Mouse (Mus musculus) lung, postnatal 25 days (tissue): Measurements from ENCODE around the gene Rassf6.

Experiments used
- DNase-seq: peaks from one replicate; pipeline ENCODE4 v3.0.0; 2022; ENCODE audit warnings: low spot score

The Rassf6 gene

DNA sequence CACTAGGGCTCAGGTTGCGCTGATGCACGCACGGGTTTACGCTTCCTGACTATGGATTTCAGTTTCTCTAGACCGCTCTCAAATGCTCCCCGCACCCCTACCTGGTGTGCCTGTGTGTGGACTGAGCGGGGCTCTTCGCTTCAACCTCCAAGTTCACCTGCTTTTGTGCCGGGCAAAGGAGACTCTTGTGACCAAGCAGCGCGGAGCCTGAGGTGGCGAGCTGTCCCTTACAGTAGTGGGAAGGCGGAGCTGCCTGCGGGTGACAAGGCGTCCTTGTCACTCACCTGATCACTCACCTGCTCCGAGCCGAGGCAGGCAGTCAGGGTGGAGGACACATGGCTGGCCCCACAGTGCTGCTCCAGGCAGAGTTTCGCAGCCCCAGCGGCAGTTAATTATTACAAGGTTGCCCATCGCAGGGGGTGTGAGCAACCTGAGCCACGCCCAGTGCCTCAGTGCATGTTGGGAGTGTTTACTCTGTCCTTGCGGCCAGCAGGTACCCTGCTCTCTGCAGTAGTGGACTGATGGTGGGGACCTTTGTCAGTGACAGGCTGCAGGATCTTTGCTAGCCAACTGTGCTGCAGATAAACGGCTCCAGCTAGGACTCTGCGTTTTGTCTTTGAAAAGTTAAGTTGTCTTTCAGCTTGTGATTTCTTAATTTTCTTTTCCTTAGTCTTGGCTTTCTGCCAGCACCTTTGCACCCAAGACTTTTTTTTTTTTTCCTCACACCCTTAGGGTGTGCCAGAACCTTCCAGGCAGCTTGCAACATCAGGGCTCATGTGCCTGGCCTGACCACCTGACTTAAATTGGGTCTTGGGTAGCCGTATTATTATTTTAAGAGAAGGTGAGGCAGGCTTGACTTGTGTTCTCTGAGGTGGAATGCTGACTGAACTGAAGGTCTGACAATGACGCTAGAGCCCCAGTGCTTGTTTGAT lies at the start of gene Rassf6:
Rassf6 (minus strand) TSS at position 372 of the 932 bp plus-strand sequence.
- peak; percentile 80 for DNase-seq

DNA sequence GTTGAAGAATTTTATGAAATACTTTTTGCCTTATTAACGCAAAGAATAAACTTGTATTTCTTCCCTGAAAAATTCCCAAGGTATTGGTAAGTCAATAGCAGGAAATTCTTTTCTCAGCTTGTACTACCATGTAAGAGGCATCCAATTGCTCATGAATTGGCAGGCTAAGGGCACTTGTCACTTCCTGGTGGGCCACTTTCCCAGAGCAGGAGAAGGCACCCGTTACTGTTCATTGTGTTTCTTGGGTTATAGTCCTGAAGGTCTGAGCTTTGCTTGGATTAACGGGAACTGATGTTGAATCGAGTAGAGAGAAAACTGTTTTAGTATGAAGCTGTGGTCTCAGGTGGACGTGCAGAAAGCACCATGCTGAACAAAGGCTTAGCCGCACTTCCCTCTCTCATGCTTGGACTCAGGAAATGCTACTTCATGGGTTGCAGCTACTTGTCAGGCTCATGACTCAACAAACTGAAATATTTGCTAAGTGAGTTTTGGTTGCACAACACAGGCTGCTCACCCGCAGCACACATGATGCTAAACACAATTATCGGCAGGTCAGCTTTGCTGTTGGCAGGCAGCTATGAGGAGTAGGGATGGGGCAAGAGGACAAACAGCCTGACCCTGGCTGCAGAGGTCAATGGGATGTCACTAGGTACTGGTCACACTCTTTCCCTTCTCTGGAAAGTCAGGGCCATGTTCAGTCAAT lies 49.1 kb upstream of the Rassf6 start:
- peak; percentile 68 for DNase-seq

DNA sequence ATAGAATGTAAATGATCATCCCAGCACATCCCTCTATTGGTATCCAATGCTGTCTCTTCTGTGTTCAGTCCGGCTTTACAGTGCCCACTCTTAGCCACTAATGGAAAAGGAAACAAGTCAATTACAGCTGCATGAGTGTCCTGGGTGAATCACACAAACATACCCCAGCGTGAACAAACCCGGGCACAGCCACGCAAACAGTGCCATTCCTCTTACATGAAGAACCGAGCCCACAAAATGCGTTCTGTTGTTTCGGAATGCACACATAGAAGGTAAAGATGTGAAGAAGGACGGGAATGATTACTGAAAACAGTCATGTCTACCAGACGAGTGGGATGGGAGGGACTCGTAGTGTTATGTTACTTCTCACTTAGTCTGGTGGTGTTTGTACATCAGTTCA lies 47.5 kb upstream of the Rassf6 start:
- no peak for DNase-seq

DNA sequence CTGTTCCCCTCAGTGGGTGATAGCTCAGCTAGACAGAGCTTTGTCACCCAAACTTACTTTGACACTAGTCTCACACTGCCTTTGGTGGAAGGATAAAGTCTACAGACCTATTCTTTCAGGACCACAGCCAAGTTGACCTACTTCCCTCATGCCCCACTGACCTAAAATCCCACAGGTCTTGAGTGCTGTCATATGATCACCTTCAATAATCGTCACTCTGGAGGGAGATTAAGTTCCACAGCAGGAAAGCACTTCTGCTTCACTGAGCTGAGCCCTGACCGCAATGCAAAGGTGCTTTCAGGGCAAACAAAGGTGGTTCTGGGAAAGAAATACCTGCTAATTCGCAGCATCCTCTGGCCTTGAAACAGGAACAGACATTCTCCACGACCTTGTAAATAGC lies 44.5 kb upstream of the Rassf6 start:
- DNase-seq: no peak

DNA sequence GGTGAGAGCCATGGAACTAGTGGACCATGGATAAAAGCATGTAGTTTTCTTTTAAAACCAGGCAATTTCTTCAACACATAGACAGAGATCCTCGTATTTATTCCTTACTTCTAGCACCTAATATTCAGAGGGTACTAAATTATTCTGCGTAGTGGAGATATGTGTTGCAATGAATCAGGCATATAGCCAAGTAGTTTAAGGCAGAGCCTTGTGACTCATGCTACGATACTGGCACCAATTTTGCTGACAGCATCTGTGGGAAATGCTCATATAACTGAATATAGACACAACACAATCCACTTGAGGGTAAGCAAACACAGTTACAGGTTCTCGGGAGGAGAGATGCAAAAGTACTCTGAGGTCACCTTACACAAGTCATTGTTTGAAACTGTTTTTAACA lies 41.4 kb upstream of the Rassf6 start:
- DNase-seq: peak; percentile 51

DNA sequence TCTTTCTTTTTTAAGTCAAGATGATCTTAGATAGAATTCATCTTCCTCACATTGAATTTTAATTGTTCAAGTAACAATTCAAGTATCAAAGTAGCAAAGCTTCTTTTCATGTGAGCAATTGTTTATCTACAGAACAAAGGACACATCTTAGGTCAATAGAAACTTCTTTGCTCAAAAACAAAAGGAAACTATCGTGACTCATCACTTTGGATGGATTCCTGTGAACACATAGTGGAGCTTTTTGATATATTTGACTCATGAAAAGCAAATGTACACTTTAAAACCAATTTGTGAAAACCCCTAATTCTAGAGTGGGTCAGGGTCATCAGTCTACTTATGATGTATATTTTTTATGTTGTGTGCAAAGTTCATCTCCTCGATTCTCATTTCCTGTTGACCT lies 37.1 kb upstream of the Rassf6 start:
- no peak for DNase-seq

DNA sequence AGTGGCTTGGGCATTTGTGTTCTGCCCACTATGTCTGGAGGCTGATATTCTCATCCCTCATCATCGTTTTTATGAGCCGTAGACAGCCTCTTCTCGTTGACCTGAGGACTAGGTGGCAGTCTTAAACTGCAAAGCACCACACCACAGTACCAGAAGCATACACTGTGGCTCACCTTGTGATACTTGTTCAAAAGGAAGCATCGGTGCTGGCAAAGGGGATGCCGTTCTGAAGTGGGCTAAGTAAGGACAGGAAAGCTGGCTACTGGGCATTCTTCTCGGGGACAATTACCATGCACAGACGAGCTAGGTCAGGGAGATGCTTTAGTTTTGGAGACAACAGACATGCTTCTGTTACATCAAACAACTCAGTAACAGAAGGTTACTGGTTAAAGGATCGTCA lies 21.4 kb upstream of the Rassf6 start:
- no peak for DNase-seq

DNA sequence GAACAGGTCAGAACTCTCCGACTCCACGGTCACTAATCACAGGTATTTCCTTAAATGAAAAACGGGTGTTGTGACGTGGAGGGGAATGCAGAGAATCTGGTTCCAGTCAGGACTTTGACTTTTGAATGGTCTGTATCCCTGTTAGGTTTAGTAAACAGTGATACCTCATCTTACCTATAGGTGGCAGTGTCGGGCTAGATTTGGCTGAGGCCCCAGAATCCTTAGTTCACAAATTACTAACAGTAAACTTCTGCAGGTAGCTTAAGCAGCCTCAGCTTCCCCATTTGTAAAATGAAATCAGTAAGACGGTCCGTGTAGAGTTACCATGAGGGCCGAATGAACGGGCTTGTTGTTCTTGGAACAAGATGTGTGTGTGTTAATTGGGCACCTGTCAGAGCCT lies 21.0 kb upstream of the Rassf6 start:
- peak; percentile 69 for DNase-seq

DNA sequence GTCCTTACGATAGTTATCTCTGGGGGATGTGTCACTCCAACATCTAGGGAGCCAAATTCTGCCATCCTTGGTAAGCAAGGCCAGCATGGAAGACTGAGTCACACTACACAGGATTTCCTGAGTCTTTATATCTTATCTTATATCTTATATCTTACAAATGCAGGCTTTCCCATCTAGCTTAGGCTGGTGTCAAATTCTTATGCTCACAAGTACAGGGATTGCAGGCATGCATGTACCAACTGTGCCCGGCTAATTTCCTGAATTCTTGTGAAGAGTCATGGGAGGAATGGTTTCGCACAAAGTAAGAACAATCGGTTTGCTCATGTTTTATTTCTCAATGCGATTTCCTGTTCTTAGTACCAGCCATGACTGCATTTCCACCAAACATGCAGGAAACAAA lies 20.0 kb upstream of the Rassf6 start:
- DNase-seq: no peak

DNA sequence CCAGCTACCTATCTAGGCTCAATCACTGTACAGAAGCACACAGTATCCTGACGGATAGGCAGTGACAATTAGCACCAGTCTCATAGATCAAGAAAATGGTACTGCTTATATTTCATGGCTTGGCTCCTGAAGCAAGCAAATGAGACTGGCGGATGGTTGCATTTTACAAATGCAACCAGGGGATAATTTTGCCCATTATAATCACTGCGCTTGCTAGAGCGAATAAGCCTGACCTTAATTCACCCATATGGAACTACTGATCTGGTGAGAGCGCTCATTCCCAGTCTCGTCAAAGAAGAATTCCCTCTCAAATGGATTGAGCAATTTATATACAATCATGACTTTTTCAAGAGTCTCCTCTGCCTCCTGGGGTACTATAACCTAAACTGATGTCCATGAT lies 16.2 kb upstream of the Rassf6 start:
- DNase-seq: no peak

DNA sequence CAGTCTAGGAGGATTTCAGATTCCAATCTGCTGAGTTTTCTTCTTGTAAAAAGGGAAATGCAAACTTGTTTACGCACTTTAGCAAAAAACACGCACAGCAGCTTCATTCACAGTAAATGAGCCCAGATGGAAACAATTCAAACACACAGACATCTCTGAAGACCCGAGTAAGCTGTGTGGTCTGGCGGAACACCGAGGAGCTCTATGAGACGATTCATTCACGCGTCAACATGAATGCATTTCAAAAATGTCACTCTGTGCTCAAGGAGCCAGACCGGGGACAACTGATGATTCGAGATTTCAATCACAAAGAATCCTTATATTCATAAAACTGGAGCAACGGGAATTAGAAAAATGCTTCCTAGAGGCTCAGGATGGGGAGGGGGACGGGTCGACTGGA lies 15.4 kb upstream of the Rassf6 start:
- no peak for DNase-seq

DNA sequence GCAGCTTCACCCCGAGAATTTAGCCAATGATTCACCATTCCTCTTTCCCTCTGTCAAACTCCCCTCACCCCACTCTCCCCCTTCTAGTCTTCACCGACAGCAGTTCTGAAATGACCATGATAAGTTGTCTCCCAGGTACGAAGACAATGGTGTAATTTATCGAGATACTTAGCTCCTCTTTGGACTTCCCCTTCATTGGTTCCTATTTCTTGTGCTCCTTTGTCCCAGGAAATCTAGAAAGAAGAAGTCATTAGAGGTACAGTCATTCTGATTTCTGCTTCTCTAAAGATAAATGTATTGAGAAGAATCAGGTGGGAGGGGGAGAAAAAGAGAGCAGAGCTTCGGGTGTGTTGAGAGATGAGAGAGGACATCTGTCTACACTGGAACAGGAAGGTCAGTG lies 14.3 kb upstream of the Rassf6 start:
- no peak for DNase-seq

DNA sequence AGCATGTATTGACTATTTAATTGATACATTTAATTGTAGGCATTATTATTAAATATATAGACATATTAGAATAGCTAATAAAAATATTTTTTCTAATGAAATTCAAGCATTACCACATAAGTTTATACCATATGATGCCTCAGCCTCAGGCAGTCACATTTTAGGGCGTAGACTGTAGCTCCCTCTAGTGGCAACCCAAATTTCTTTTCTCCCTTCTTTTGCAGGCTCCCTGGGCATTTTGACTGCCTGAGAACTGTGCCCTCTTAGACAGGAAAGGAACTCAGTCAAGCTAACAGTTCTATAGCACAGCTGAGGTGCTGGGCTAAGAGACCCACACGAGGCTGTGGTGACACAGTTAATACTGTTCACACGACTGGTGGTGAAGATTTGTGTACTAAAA lies 12.3 kb upstream of the Rassf6 start:
- peak; percentile 66 for DNase-seq

DNA sequence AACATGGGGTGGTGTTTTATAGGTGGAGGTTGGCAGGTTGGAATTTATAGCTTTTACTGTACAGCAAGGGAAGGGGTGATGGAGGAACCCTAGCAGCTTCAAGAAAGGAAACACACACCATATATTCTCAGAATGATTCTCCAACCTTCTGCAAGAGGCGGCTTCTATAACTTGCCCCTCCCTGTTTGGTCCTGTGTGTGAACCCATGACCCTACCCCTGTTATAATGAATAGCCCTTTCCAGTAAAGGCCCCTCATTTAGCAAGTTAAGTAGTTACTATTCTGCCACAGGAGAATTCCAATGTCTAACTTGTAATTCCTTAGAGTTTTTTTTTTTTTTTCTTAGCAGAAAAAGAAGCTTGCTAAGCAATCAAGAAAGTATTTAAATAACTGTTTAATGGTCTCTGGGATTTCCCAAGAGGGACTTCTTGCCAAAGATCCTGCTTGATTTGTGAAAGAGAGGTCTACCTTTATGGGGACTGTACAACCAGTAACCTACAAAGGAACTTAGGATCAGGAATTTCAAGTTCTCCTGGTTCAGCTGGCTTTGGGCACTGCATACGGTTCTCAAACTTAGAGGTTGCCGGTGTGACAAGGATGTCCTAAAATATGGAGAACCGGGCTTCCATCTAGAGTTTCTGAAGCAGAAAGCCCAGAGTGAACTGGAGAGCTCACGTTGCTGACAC lies 10.2 kb upstream of the Rassf6 start:
- no peak for DNase-seq

DNA sequence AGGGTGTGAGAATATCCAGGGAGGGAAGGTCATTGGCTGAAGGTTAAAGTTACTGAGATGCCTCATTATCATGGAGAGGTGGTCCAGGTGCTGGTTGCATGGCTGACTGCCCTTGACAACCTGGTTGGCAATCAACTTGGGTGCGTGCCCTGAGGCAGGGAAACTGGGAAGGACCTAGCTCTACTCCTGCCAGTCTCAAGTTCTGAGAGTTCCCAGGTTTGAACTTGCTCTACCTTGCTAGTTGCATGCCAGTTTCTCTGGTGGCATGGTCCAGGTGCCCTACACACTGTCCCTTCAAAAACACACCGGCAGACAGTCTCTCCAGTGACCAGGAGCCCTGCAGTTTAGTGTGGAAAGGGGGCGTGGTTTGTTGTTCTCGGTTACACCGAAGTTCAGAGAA lies 7.0 kb upstream of the Rassf6 start:
- no peak for DNase-seq

DNA sequence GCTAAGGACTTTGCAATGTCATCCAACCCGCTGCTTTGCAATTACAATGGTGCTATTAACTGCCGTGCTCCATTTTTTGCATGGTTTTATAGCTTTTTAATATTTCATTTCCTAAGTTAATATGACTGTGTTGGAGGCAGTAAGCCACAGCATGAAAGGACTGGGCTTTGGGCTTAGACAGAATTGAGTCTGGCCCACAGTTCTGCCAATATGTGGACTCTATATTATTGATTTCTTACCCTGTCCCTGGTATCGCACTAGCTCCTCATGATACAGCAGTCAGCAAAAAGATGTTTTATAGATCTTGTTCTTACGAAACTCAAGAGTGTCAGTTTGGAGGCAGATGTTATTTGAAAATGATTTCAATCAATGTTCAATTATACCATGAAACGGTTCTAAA lies 5.9 kb upstream of the Rassf6 start:
- no peak for DNase-seq

DNA sequence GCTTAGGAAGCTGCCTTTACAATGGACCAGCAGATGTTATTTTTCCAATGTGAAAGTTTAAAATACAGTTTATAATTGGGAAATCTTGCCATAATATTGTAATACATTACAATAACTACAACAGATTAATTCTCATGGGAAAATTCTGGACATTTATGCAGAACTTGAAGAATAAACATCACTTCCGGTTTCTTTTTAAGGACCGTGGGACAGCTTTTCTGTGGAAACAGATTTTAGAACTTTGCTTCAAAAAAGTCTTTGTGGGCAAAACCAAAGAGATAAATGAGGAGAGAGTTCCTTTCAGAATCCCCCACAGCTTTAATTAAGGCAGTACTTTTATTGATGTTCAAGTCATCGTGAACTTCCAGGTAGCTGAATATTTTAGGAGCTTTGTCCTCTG lies 5.1 kb upstream of the Rassf6 start:
- DNase-seq: no peak

DNA sequence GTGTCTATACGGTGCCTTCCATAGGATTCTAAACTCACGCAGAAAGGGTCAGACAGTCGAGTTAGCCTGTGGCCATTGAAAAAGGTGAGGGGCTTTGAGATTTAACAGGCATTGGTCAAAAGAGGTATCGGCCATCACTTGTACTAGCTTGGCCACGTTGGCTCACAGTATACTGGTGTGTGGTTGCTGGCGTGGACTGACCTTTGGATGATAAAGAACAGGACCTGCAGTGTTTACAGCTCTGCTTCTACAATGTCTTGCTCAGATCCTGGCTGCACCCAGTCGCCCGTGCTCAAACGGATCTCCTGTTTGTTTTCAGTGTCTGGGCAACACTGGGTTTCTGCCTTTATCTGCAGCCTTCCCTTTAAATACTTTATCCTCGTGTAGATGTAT lies 757 bp upstream of the Rassf6 start:
- DNase-seq: no peak

DNA sequence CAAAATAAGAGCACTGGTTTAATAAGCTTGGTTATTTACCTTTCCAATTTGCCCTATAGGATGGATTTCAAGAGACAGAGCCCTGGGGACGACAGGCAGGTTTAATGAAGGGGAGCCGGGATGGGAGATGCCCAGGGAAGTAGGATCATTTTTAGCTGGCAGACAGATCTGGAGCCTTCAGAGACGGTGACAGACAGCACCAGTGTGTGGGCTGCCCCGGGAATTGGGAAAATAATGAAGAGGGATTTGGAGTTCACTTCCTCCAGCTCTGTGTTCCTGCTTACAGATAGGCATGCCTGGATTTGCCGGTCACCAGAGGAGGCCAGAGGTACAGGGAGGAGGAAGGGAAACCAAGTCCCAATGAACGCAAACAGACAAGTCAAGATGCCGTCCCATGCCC lies 5.6 kb downstream of the Rassf6 start:
- DNase-seq: no peak

DNA sequence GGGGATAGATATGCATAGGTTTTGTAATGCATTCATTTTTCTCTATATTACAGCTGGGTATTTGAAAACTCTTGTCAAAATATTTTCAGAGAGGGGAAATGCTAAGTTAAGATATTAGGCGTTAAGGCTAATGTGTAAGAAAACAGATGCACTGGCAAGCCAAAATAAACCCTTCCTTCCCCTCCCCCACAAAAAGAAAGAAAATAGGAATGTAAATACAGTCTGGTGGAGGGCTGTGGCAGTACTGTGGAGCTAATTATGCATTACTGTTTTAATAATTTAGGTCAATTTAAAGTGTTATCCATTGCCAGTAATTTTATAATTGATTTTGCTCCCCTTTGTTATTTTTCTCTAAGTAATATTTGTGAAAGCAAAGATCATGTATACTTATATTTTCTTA lies 11.9 kb downstream of the Rassf6 start:
- no peak for DNase-seq

DNA sequence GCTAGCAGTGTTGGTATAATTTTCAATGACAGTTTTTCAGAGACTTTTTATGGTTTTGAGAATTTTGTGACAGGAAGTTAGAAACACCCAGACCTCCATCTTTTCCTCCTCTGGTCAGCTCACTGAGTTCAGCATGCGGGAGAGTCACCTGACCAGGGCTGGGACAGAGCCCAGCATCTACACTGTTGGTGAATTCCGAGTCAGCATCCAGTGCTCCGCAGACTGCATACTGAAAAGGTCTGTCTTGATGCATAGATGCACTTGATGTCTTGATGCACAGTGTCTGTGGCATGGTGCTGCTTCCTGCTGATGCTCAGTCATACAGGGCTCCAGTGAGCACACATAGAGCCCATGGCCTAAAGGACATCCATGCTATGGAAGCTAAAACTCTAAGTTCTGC lies 12.4 kb downstream of the Rassf6 start:
- no peak for DNase-seq

DNA sequence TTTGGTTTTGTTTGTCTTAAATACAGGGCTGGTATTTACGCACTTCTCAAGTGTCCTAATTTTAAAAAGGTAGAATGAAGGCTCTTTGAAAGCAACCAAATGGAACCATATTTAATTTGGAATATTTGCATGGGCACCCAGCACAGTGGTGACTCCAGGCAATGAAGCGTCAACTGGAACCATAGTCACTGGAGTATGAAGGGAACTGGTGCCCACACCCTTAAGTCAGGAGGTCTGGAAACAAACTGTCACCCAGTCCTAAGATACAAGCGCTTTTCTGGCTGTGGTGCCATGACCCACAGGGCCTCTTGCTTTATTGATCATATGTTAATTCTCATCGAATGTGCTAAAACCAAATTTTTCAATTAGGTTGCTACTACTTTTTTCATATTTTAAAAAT lies 13.0 kb downstream of the Rassf6 start:
- no peak for DNase-seq
